Mouse (Mus musculus) embryonic facial prominence, embryonic 14.5 days (tissue): ENCODE data around the gene Cntfr. TPM values are rescaled to one million over a fixed set of nuclear protein-coding genes. Genes with fewer than 3 reads are reported as not detected.

ENCODE experiments used
- ATAC-seq: fragments of 200-750 bp; cut with Nextera tagmentation; 2 replicates; pipeline ENCODE4 v1.8.0; 2017; ENCODE audit warnings: low read depth, moderate number of reproducible peaks, moderate TSS enrichment
- DNase-seq: peaks from one replicate; pipeline ENCODE4 v3.0.0-alpha.2; 2015; ENCODE audit warnings: low spot score
- H3K27ac ChIP-seq: fragments of 300-500 bp; sonication (generic); replicated peaks from 2 replicates; pipeline ENCODE4 v1.5.1; 2014; ENCODE audit warnings: low read depth, mild to moderate bottlenecking, low read length, moderate library complexity
- H3K27me3 ChIP-seq: fragments of 300-500 bp; sonication (generic); replicated peaks from 2 replicates; pipeline ENCODE4 v1.6.1; 2014; ENCODE audit warnings: low read length; ENCODE audit not compliant: control insufficient read depth, insufficient read depth
- H3K36me3 ChIP-seq: fragments of 300-500 bp; sonication (generic); 2 replicates; pipeline ENCODE4 v1.6.1; 2014; ENCODE audit warnings: low read length, mixed read lengths; ENCODE audit not compliant: control insufficient read depth, insufficient read depth
- H3K4me1 ChIP-seq: fragments of 300-500 bp; sonication (generic); 2 replicates; pipeline ENCODE4 v1.6.1; 2014; ENCODE audit warnings: antibody characterized with exemption, low read length; ENCODE audit not compliant: control insufficient read depth, insufficient read depth
- H3K4me2 ChIP-seq: fragments of 300-500 bp; sonication (generic); 2 replicates; pipeline ENCODE4 v1.6.1; 2014; ENCODE audit warnings: low read depth, mild to moderate bottlenecking, low read length, moderate library complexity, mixed read lengths
- H3K4me3 ChIP-seq: fragments of 300-500 bp; sonication (generic); 2 replicates; pipeline ENCODE4 v1.5.1; 2014; ENCODE audit warnings: low read depth, mild to moderate bottlenecking, low read length
- H3K9ac ChIP-seq: fragments of 300-500 bp; sonication (generic); 2 replicates; pipeline ENCODE4 v1.6.1; 2014; ENCODE audit warnings: low read depth, mild to moderate bottlenecking, low read length, moderate library complexity, mixed read lengths
- H3K9me3 ChIP-seq: fragments of 300-500 bp; sonication (generic); 2 replicates; pipeline ENCODE4 v1.6.1; 2016; ENCODE audit warnings: low read length; ENCODE audit not compliant: control insufficient read depth
- WGBS: fragments of 180-500 bp; shearing (Covaris S2); extraction: QIAGEN DNeasy Blood & Tissue Kit; methylation state at CpG from one replicate; pipeline ENCODE4 v1.1.7; 2014; 5-methylcytosine and 5-hydroxymethylcytosine counted together
- polyA plus RNA-seq: library from polyadenylated mRNA; unstranded; fragments of >200 nt; fragmentation: Nextera tagmentation; extraction: Ambion mirVana; gene quantifications from 2 replicates; pipeline ENCODE4 v1.2.1, GENCODE M21; 2014

Cntfr gene
- polyA plus RNA-seq, 1 experiment from 2014 or later: 12.8 TPM

- H3K27me3 ChIP-seq: no peaks in the 10 kb centered on the region; the same call in 1 of the 2 replicates
Observed at GRCm38 (mm10) chr4:41658566-41659384, 38.1 kb downstream of the Cntfr start.

GRCm38 (mm10) chr4:41655525-41655924 is 41.4 kb downstream of the Cntfr start:
- no peak for DNase-seq
- no peak for ATAC-seq
- 53% methylated on average over 2 of the region's 2 CpGs for WGBS
- no peaks in the 10 kb centered on the region; the same call in 1 of the 2 replicates for H3K27me3 ChIP-seq
- H3K9me3 ChIP-seq: no peaks in the 10 kb centered on the region
- no peak overlapping the region for H3K27ac ChIP-seq
- H3K36me3 ChIP-seq: peaks cover 7% of the 10 kb centered on the region; the same call in 1 of the 2 replicates
- H3K9ac ChIP-seq: no peak overlapping the region
- no peak overlapping the region for H3K4me3 ChIP-seq
- H3K4me2 ChIP-seq: no peak overlapping the region
- no peaks in the 10 kb centered on the region for H3K4me1 ChIP-seq

More at GRCm38 (mm10) chr4:41658566-41659384, 38.1 kb downstream of the Cntfr start:
- DNase-seq: no peak
- WGBS: 24% methylated on average over 16 of the region's 25 CpGs
- Histone ChIP-seq H3K27ac (no peak overlapping the region), H3K9ac (no peak overlapping the region; the same call in 1 of the 2 replicates), H3K9me3 (no peaks in the 10 kb centered on the region), H3K4me3 (no peak overlapping the region), H3K4me1 (peaks cover 13% of the 10 kb centered on the region), H3K36me3 (peaks cover 8% of the 10 kb centered on the region; the same call in 1 of the 2 replicates), H3K4me2 (0 out of 2 replicates have a peak overlapping the region, but pooled peaks have one; percentile 15)
- ATAC-seq: 0 out of 2 replicates have a peak, but pooled peaks have one; percentile 13

- 15% methylated on average over 7 of the region's 7 CpGs for WGBS
- Histone ChIP-seq H3K4me3 (no peak overlapping the region), H3K4me1 (no peaks in the 10 kb centered on the region), H3K27me3 (no peaks in the 10 kb centered on the region; the same call in 1 of the 2 replicates), H3K36me3 (peaks cover 7% of the 10 kb centered on the region; the same call in 1 of the 2 replicates), H3K27ac (no peak overlapping the region), H3K9me3 (no peaks in the 10 kb centered on the region), H3K9ac (no peak overlapping the region), H3K4me2 (no peak overlapping the region)
- ATAC-seq: peak; percentile 48; the same call in 1 of the 2 replicates
- DNase-seq: peak; percentile 60
Observed at GRCm38 (mm10) chr4:41654217-41654616, 42.7 kb downstream of the Cntfr start.

- Histone ChIP-seq H3K27me3 (no peaks in the 10 kb centered on the region; the same call in 1 of the 2 replicates), H3K27ac (no peak overlapping the region), H3K4me3 (no peak overlapping the region), H3K4me1 (no peaks in the 10 kb centered on the region), H3K9me3 (no peaks in the 10 kb centered on the region), H3K4me2 (no peak overlapping the region), H3K36me3 (peaks cover 7% of the 10 kb centered on the region; the same call in 1 of the 2 replicates), H3K9ac (no peak overlapping the region)
- 60% methylated on average over 6 of the region's 6 CpGs for WGBS
- ATAC-seq (no peak), DNase-seq (no peak)
Observed at GRCm38 (mm10) chr4:41653730-41654129, 43.2 kb downstream of the Cntfr start.

GRCm38 (mm10) chr4:41653296-41653695 is 43.6 kb downstream of the Cntfr start:
- Histone ChIP-seq H3K36me3 (peaks cover 7% of the 10 kb centered on the region; the same call in 1 of the 2 replicates), H3K27me3 (no peaks in the 10 kb centered on the region; the same call in 1 of the 2 replicates), H3K4me2 (no peak overlapping the region), H3K9ac (no peak overlapping the region), H3K9me3 (no peaks in the 10 kb centered on the region), H3K4me1 (no peaks in the 10 kb centered on the region), H3K27ac (no peak overlapping the region), H3K4me3 (no peak overlapping the region)
- ATAC-seq: peak; percentile 51; the same call in 1 of the 2 replicates
- WGBS: 43% methylated on average over 6 of the region's 6 CpGs
- peak; percentile 80 for DNase-seq

GRCm38 (mm10) chr4:41648627-41649026 is 48.3 kb downstream of the Cntfr start:
- no peak overlapping the region for H3K4me2 ChIP-seq
- ATAC-seq (no peak), DNase-seq (no peak)
- no peak overlapping the region for H3K27ac ChIP-seq
- no peaks in the 10 kb centered on the region for H3K9me3 ChIP-seq
- H3K36me3 ChIP-seq: no peaks in the 10 kb centered on the region
- H3K9ac ChIP-seq: no peak overlapping the region
- WGBS: 63% methylated on average over 7 of the region's 7 CpGs
- no peaks in the 10 kb centered on the region for H3K27me3 ChIP-seq
- H3K4me3 ChIP-seq: no peak overlapping the region
- no peaks in the 10 kb centered on the region for H3K4me1 ChIP-seq

- H3K9me3 ChIP-seq: no peaks in the 10 kb centered on the region
- no peaks in the 10 kb centered on the region for H3K4me1 ChIP-seq
- H3K4me2 ChIP-seq: no peak overlapping the region
- H3K36me3 ChIP-seq: no peaks in the 10 kb centered on the region
- DNase-seq (no peak), ATAC-seq (no peak)
- H3K27me3 ChIP-seq: no peaks in the 10 kb centered on the region
- 51% methylated on average over 4 of the region's 4 CpGs for WGBS
- no peak overlapping the region for H3K4me3 ChIP-seq
- no peak overlapping the region for H3K27ac ChIP-seq
- H3K9ac ChIP-seq: no peak overlapping the region
Observed at GRCm38 (mm10) chr4:41648157-41648556, 48.7 kb downstream of the Cntfr start.

GRCm38 (mm10) chr4:41645488-41645887 is 51.4 kb downstream of the Cntfr start:
- Histone ChIP-seq H3K9ac (no peak overlapping the region), H3K27ac (no peak overlapping the region), H3K9me3 (no peaks in the 10 kb centered on the region), H3K27me3 (no peaks in the 10 kb centered on the region), H3K4me2 (no peak overlapping the region), H3K36me3 (no peaks in the 10 kb centered on the region), H3K4me1 (peaks cover under 1% of the 10 kb centered on the region; the same call in 1 of the 2 replicates), H3K4me3 (no peak overlapping the region)
- 28% methylated on average over 5 of the region's 5 CpGs for WGBS
- DNase-seq (peak; percentile 38), ATAC-seq (no peak)
